Mouse (Mus musculus) skeletal muscle tissue, adult 2 months (tissue): Measurements from ENCODE around the gene Polr3c.
"Not testable (repeated sequence)": the region's sequence is repeated elsewhere in the genome, so short reads cannot be mapped to it uniquely, and the experiment has no call there.

Source experiments
- DNase-seq: peaks from one replicate; pipeline ENCODE4 v3.0.0-alpha.2; 2012; ENCODE audit warnings: low read depth, low spot score

The Polr3c gene

DNA sequence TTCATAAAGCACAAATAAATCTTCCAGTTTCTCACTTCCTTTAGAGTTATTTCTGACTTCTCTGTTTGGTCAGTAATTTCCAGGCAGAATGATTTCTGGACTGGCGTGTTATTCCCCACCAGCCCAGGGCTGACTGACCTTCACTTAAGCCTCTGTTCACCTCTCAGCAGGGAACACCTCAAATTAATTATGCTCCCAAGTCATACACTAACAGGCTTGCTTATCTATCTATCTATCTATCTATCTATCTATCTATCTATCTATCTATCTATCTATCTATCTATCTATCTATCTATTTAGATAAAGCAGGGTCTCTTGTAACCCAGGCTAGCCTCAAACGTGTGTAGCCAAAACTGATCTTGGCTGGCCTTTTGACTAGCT, 18.8 kb downstream of the Polr3c start:
- no peak for DNase-seq

DNA sequence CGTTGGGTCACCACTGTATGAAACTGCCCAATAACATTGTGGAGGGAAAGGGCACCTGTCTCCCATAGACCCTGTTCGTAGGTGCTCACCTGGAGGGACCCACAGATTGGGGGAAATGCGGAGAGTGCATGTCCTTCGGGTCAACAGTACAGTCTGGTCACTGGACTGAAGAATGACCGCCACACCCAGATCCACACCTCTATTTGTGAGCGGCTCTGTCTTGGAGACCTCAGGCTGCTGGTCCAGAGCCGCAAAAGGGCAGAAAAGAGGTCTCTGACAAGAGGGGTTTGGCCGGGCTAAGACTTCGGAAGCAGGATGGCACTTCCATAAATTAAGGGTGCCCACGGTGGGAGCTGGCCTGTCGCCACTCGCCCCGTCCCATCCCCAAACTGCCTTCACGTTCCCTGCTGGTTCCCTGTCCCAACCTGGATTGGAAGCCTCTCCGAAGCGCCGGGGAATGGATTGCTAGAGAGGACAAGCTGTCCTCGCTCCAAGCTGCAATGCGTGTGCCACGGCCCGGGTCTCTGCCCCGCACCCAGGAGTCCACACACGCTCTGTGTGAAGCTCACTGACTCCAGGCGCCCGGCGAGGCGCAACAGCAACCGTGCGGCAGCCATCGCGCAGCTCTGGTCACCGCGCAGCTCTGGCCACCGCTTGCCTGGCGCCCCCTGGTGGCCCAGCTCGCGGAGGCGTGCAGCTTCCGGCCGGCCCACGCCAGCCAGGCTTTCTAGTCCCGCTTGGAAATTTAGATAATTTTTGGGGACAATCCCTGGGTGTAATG, 19.3 kb downstream of the Polr3c start, which contains the start of gene Nudt17:
Gene Nudt17, minus strand, starts transcription at position 660 of the 781 bp plus-strand sequence.
- peak; percentile 46 for DNase-seq

DNA sequence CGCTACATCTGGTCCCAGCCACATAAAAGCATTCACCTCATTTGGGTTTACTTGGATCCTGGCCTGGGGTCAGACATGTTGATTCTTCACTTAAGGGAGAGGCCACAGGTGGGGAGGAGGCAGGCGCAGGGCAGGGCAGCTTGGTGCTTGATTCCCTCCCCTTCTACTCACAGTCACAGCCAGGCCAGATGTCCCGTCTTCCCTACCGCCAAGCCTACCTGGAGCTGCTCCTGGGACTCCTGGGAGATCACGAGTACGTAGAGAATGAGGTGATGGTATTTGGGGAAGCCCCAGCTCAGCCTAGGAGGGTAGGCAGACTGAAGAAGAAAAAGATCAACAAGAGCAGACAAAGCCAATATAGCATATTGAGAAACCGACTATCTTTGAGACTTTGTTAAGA, 20.4 kb downstream of the Polr3c start:
- DNase-seq, result no peak

DNA sequence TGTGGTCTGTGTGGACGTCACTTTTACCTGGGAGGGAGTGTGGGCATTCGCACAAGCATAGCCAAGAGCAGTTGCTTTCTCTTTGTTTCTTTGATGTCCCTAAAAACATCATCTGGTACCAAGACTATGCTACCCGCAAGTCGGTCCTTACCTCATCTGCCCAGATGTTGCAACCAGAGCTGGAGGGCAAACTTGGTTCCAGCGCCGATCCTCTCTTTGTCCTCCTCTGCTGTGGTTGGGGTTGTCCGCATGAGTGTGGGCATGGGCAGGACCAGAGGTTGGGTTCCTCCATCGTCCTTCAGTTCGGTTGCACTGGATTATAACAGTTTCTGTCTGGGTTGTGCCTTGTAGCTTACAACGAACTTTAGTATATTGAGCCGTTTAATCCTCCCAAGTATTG, 21.2 kb downstream of the Polr3c start:
- no peak for DNase-seq

DNA sequence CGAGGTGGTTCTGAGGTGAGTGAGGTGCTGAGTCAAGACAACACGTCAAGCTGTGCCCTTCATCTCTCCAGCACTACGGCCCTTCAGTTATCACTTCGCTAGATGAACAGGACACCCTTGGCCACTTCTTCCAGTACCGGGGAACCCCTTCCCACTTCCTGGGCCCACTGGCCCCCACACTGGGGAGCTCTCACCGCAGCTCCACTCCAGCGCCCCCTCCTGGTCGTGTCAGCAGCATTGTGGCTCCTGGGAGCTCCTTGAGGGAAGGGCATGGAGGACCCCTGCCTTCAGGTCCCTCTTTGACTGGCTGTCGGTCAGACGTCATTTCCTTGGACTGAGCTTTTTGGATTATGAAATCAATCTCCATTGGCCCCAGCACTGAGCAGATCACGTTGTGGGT, 22.6 kb downstream of the Polr3c start:
- DNase-seq, result no peak

DNA sequence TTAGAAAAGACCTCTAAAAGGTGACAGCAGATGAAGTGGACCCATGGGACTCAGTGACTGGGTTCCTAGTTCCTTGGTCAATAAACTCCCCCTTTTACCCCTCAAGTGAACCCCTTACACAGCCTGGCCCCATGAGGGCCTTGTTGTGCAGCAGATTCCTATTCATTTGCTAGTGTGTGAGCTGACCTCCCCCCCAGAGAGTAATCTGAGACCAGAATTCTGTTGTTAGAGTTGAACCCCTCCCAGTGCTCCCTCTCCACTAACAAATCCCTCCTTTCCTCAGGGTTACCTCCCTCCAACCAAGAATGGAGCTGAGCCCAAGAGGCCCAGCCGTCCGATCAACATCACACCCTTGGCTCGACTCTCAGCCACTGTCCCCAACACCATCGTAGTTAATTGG, 26.4 kb downstream of the Polr3c start:
- DNase-seq, result no peak

DNA sequence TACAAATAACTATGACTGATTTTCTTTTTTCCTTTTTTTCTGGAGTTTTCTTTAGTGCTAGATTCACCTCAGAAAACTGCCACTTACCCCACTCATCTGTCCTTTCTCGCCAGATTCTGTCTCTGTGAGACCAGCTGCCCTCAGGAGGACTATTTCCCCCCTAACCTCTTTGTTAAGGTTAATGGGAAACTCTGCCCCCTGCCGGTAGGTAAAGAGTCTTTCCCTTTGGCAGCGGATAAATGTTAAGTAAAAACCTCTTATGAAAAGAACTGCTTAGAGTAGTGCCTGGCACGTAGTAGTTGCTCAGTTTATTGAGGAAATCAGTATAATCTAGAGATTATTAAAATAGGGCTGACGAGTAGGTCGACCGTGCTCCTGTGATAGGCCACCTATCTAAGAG, 27.1 kb downstream of the Polr3c start:
- DNase-seq, result no peak

DNA sequence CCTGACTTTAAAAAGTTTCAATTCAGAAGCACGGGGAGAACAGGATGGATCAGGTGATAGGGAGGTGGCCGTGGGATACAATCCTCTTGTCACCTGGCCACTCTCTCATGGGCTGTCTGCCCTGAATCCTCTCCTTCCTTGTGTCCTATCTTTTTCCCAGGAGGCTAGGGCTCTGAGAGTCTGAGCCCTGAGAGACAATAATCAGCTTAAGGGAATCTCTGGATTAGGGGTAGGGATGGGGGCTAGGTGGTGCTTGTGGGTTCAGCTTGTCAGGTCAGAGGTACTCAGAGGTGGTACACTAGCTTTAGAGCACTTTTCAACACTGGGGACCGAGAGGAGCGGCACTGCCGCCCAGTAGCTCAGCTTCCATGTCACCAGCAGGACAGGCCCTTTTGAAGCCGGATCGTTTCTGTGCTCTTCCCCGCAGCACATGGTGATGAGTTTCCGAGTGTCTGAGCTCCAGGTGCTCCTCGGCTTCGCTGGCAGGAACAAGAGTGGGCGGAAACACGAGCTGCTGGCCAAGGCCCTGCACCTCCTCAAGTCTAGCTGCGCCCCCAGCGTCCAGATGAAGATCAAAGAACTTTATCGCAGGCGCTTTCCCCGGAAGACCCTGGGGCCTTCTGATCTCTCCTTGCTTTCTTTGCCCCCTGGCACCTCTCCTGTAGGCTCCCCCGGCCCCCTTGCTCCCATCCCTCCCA, 28.3 kb downstream of the Polr3c start:
- DNase-seq, result no peak

DNA sequence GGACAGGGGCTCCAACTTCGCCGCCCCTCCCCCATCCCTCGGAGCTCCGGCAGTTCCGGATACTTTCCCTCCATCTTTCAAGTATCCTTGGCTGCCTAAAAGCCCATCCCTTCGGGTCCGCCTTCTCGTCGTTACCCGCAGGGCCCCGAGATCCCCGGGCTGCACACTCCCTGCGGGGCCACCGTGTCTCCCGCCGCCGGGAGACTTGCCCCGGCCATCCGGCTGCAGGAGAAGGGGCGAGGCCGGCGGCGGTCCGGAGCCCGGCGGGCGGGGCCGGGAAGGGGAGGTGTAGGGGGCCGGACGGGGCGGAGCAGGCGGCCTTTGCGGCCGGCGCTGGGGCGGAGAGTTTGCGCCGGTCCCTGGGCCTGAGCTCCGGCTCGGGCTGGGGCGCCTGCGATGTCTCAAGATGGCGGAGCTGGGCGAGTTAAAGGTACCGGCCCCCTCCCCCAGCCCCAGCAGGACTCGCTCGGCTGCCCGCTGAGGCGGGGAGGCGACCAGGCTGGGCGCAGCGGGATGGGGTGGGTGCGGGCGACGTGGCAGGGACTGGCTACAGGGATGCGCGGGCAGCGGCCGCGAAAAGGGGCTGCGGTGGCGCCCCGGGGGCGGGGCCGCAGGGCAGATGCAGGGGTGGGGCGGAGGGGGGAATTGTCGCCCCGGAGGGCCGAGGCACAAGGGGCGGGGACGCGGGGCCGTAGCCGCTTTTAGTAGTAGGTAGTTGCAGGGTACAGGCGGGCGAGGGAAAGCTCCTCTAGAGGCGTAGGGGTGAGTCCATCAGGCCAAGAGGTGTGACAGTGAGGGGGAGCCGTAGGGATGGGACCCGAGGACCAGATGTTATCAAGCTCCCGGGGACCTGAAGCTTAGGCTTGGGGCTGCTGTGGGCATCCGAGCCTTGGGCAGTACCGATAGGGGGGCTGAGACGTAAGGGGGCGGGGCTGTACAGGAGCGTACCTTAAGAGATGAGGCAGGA, 30.4 kb downstream of the Polr3c start:
- peak; percentile 79 for DNase-seq

DNA sequence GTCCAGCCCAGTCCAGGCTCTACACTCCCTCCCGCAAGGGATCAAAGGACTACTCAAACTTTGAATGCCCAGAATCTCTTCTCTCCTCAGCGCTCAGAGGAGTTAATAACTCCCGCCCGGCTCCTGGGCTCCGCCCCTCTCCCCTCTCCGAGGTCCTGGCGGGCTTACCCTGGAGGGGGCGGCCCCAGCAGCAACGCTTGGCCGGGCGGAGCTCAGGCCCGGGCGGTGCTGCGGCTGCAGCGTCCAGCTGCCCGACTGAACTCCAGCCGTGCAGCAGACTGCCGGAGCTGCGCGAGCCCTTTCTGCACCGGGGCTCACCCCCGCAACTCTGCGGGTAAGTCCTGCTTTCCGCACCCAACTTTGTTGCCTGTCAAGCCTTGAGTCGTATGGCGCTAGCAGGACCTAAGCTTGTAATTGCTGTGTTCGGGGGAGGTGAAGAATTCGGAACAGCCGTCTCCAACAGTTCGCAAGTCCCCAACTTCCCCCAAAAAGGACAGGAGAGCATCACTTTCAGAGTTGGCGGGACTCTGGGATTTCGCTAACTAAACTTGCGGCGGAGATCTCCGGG, 31.1 kb downstream of the Polr3c start, which contains the start of gene Pias3:
Gene Pias3, plus strand, starts transcription at position 187 of the 568 bp plus-strand sequence.
- peak; percentile 72 for DNase-seq

DNA sequence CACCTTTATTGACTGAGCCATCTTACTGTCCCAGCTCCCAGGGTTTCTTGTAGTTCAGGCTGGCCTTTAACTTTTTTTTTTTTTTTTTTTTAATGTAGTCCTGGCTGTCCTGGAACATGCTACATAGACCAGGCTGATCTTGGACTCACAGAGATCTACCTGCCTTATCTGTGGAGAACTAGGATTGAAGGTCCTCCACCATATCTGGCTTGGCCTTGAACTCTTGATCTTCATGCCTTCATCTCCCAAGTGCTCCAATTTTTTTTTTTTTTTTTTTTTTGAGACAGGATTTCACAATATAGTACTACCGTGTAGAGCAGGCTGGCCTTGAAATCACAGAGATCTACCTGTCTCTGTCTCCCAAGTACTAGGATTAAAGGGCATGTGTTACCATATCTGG, 33.8 kb downstream of the Polr3c start:
- no peak for DNase-seq

DNA sequence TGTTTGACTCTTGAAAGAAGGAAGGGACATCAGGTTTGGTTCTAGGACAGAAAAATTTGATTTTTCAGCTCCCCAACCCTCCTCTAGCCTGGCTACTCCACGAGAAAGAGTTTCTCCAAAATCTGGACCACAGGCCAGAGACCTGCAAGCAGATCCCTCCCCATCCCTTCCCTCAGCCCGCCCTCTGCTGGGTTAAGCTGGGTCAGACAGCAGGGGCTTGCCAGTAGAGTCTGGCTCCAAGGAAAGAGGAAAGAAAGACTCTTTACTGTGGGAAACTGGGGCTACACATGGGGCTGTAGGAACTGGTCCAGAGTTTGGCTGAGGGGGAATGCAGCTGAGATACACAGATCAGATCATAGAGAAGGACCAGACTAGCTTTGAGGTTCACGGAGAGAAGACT, 34.9 kb downstream of the Polr3c start:
- DNase-seq, result peak; percentile 43

DNA sequence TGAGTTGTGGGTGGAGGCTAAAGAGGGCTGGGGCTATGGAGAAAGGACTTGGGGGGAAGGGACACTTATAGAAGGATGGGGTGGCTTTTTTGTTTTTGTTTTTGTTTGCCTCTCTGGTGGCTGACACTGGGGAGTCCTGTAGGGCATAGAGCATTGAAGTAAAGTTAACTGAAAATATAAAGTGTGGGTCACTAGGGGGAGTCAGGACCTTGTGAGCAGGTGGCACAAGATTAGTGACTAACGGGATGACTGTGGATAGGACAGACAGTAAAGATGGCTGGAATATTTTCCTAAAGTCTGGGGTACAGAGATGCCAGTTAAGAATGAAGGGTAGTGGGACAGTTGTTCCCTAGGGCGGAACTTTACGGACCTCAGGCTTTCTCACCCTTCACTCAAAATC, 37.1 kb downstream of the Polr3c start:
- DNase-seq, result no peak

DNA sequence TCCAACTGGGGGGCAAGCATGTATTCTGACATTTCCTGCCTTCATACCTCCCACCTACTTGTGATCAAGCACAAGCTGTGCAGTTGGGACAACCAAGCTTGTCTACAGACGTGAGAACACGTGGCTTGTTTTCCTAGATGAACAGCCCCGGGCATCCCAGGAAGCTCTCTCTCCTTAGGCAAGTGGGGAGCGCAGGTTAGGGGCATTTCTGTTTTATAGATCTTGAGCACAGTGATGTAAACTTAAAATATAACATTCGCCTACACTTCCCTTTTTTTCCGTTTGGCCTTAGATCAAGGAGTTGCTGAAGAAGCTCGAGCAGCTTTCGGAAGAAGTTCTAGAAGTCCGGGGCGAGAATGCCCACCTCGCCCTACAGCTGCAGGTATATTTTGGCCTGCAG, 38.6 kb downstream of the Polr3c start:
- no peak for DNase-seq

DNA sequence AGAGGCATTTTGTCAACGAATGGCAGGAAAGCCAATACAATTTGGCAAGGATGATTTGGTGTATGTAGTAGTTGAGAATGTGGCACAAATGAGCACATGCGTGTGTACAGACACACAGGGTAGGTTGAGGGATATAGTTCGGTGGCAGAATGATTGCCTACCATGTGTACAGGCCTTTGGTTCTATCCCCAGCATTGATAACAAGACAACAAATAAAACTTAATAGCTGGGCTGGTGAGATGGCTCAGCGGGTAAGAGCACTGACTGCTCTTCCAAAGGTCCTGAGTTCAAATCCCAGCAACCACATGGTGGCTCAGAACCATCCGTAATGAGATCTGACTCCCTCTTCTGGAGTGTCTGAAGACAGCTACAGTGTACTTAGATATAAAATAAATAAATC, 41.4 kb downstream of the Polr3c start:
- DNase-seq, result not testable (repeated sequence)

DNA sequence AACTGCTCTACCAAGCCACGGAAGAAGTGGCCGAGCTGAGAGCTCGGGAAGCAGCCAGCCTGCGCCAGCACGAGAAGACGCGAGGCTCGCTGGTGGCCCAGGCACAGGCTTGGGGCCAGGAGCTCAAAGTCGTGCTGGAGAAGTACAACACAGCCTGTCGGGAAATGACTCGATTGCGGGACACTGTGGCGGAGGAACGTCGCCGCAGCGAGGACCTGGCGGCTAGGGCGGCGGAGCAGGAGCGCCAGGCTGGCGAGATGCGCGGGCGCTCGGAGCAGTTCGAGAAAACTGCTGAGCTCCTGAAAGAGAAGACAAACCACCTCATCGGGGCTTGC, 42.6 kb downstream of the Polr3c start:
- DNase-seq, result no peak

DNA sequence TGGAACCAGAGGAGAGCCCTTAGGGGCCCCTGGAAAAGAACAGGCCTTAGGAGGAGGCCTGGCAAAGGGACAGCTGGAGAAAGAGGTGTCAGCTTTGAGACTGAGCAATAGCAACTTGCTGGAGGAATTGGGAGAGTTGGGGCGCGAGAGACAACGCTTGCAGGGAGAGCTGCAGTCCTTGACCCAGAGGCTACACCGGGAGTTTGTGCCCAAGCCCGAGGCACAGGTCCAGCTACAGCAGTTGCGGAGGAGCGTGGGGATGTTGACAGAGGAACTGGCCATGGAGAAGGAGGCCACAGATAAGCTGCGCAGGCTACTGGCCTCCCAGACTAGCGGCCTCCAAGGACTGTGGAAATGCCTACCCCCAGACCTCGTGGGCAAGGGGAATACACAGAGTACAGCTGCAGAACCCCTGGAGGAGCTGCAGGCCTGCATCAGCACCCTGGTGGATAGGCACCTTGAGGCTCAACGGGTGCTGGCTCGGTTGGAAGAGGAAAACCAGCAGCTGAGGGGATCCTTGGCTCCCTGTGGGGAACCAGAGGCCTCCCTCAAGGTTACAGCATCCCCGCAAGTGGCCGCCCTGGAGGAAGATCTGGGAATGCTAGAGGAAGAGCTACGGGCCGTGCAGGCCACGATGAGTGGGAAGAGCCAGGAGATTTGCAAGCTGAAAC, 43.1 kb downstream of the Polr3c start:
- no peak for DNase-seq

DNA sequence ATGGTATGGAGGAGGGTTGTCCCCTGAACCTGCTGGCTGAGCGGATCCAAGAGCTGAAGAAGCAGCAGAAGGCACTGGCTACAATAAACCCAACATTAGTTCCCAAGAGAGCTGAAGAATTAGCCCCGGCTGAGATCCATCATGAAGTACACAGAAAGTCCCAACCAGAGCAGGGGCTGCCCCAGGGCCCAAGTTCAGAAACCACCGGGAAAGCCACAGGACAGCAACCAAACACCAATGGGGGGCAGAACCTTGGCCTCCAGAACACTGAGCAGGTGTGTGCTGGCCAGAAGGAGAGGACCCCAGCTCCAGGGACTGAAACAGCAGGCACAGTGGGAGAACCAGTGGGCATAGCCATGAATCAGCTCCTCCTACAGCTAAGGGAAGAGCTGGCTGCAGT, 43.9 kb downstream of the Polr3c start:
- no peak for DNase-seq

DNA sequence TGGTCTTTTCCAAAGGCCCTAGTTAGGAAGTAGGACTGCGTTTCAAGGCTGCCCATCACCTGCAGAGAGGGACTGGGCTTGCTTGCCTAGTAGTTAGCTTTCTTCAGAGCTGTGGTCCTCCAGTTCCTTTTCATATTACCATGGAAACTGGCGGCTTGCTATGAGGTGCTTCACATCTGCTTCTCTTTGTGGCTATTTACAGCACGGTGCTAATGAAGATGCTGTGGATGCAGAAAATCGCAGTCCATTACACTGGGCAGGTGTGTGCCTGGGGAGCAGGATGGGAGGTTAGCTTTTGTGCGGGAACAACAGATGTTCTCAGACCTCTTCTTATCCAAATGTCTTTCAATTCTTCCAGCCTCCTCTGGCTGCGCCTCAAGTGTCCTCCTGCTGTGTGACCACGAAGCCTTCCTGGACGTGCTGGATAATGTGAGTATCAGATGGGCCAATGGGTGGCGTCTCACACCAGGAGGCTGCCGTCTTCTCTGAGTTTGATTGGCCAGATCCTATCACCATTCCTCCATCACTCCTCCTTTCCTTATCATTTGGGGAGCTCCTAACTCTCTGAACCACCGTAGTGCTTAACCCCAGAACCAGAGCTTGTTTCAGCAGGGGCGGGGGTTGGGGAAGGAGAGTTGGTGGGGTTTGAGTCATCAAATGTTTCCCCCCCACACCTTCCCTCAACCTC, 47.0 kb downstream of the Polr3c start:
- no peak for DNase-seq

DNA sequence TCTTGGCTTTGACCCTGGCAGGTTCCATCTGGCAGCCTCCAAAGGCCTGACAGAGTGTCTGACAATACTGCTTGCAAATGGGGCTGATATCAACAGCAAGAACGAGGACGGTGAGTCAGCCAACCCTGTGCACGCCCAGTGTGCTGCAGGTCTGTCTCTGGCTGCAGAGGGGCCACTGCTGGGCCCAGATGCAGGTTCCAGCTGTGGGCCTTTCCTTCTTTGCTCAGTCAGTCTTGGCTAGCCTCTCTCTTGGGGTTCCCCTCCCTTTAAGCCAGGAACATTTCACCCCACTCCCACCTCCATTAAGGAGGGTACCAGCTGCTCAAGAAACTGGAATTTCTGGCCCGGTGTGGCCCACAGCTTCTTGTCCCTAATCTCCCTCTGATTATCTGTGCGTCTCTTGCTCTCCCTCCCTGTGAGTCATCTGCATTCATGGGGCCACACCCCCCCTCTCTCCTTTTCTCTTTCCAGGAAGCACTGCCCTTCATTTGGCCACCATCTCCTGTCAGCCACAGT, 48.2 kb downstream of the Polr3c start:
- DNase-seq, result no peak
